Mouse (Mus musculus) hindbrain, embryonic 15.5 days (tissue): ENCODE data around the gene Mlxip. TPM values are rescaled to one million over a fixed set of nuclear protein-coding genes. Genes with fewer than 3 reads are reported as not detected.

Experiments used
- ATAC-seq: fragments of 200-750 bp; cut with Nextera tagmentation; 2 replicates; pipeline ENCODE4 v1.8.0; 2017; ENCODE audit warnings: low read depth, moderate number of reproducible peaks, moderate TSS enrichment; ENCODE audit not compliant: low FRiP score
- H3K27ac ChIP-seq: fragments of 300-500 bp; sonication (generic); replicated peaks from 2 replicates; pipeline ENCODE4 v1.5.1; 2015; ENCODE audit warnings: mild to moderate bottlenecking, inconsistent platforms
- H3K27me3 ChIP-seq: fragments of 300-500 bp; sonication (generic); 2 replicates; pipeline ENCODE4 v1.6.1; 2015; ENCODE audit warnings: control low read depth, inconsistent platforms
- H3K36me3 ChIP-seq: fragments of 300-500 bp; sonication (generic); 2 replicates; pipeline ENCODE4 v1.6.1; 2015; ENCODE audit warnings: control low read depth, inconsistent platforms
- H3K4me1 ChIP-seq: fragments of 300-500 bp; sonication (generic); replicated peaks from 2 replicates; pipeline ENCODE4 v1.6.1; 2015; ENCODE audit warnings: control low read depth, inconsistent platforms
- H3K4me2 ChIP-seq: fragments of 300-500 bp; sonication (generic); 2 replicates; pipeline ENCODE4 v1.6.1; 2015; ENCODE audit warnings: moderate library complexity, mild to moderate bottlenecking, inconsistent platforms
- H3K4me3 ChIP-seq: fragments of 300-500 bp; sonication (generic); 2 replicates; pipeline ENCODE4 v1.5.1; 2015; ENCODE audit warnings: mild to moderate bottlenecking, inconsistent platforms
- H3K9ac ChIP-seq: fragments of 300-500 bp; sonication (generic); 2 replicates; pipeline ENCODE4 v1.6.1; 2015; ENCODE audit warnings: inconsistent platforms
- H3K9me3 ChIP-seq: fragments of 300-500 bp; sonication (generic); 2 replicates; pipeline ENCODE4 v1.6.1; 2016; ENCODE audit warnings: control low read depth, inconsistent platforms
- WGBS: fragments of 180-500 bp; shearing (Covaris S2); methylation state at CpG from one replicate; pipeline ENCODE4 v1.1.7; 2015; 5-methylcytosine and 5-hydroxymethylcytosine counted together
- polyA plus RNA-seq: library from polyadenylated mRNA; unstranded; fragments of >200 nt; fragmentation: Nextera tagmentation; extraction: Ambion mirVana; gene quantifications from 2 replicates; pipeline ENCODE4 v1.2.1, GENCODE M21; 2015

The Mlxip gene
- polyA plus RNA-seq, 1 experiment from 2014 or later: 20.6 TPM

DNA sequence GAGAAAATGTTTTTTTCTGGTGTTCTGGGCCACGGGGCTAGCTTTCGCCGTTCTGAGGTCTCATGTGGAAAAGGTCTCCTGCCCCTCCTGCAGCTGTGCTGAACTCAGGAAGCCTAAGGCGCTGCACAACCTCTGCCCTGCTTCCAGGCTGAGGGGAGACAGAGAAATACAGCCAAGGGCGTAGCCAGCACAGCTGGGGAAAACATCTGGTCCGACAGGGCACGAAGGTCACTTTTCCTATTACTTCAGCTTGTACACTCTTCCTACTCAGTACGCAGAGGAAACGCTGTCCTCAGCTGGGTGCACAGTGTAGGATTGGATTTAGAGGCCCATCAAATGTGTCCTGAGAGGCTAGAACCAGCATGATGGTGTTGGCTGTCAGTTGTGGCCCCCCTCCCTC, 95.3 kb downstream of the Mlxip start:
- Histone ChIP-seq H3K4me2 (0 out of 2 replicates have a peak overlapping the region, but pooled peaks have one; percentile 62), H3K9ac (no peak overlapping the region), H3K9me3 (no peaks in the 10 kb centered on the region), H3K4me1 (peaks cover 8% of the 10 kb centered on the region), H3K27ac (no peak overlapping the region), H3K27me3 (no peaks in the 10 kb centered on the region), H3K36me3 (no peaks in the 10 kb centered on the region), H3K4me3 (no peak overlapping the region)
- WGBS: 70% methylated on average over 9 of the region's 9 CpGs
- no peak for ATAC-seq

- Histone ChIP-seq H3K4me2 (no peak overlapping the region), H3K9me3 (no peaks in the 10 kb centered on the region), H3K4me3 (no peak overlapping the region), H3K4me1 (peaks cover 8% of the 10 kb centered on the region; the same call in 1 of the 2 replicates), H3K36me3 (no peaks in the 10 kb centered on the region), H3K9ac (no peak overlapping the region), H3K27ac (no peak overlapping the region), H3K27me3 (no peaks in the 10 kb centered on the region)
- 40% methylated on average over 4 of the region's 4 CpGs for WGBS
- no peak; the same call in 1 of the 2 replicates for ATAC-seq
Measured at GRCm38 (mm10) chr5:123499717-123500116, 105.1 kb downstream of the Mlxip start.

GRCm38 (mm10) chr5:123501973-123502372, 107.4 kb downstream of the Mlxip start:
- H3K36me3 ChIP-seq: no peaks in the 10 kb centered on the region
- peaks cover 8% of the 10 kb centered on the region; the same call in 1 of the 2 replicates for H3K4me1 ChIP-seq
- no peak overlapping the region for H3K27ac ChIP-seq
- no peaks in the 10 kb centered on the region for H3K9me3 ChIP-seq
- H3K9ac ChIP-seq: no peak overlapping the region
- ATAC-seq: no peak
- H3K27me3 ChIP-seq: no peaks in the 10 kb centered on the region
- WGBS: 69% methylated on average over 4 of the region's 4 CpGs
- no peak overlapping the region for H3K4me3 ChIP-seq
- H3K4me2 ChIP-seq: no peak overlapping the region

Other genes with a start within 250 kb of the Mlxip start
- gene Psmd9, start 225.4 kb upstream of the Mlxip start, polyA plus RNA-seq: 75.3 and 75.7 TPM in 2 replicates
- gene Hpd, start 212.1 kb upstream of the Mlxip start, polyA plus RNA-seq: not detected in 2 replicates
- 0.80 and 1.3 TPM in 2 replicates for gene Wdr66, start 142.7 kb upstream of the Mlxip start, polyA plus RNA-seq
- 38.7 and 40.0 TPM in 2 replicates for gene Bcl7a, start 51.0 kb upstream of the Mlxip start, polyA plus RNA-seq
- 0.38 and 0.43 TPM in 2 replicates for gene Lrrc43, start 94.5 kb downstream of the Mlxip start, polyA plus RNA-seq
- not detected in 2 replicates for gene Il31, start 94.7 kb downstream of the Mlxip start, polyA plus RNA-seq
- 0.76 and 1.3 TPM in 2 replicates for gene B3gnt4, start 115.7 kb downstream of the Mlxip start, polyA plus RNA-seq
- gene Diablo, start 129.4 kb downstream of the Mlxip start, polyA plus RNA-seq: 106 TPM in 2 replicates
- 1.6 and 4.2 TPM in 2 replicates for gene Gm49027, start 130.7 kb downstream of the Mlxip start, polyA plus RNA-seq
- gene Vps33a, start 178.2 kb downstream of the Mlxip start, polyA plus RNA-seq: 38.1 and 38.7 TPM in 2 replicates